Mouse (Mus musculus) MEL (cell line): ENCODE data around the gene Tmem104.

Source experiments
- CTCF ChIP-seq, 3 experiments: IDR thresholded peaks in 2 of 3; conservative IDR thresholded peaks in 1 of 3; 2 replicates each; pipeline ENCODE4 v1.5.1; 2011 to 2012; ENCODE audit warnings: low read length in 3 of 3, low read depth in 2 of 3, mild to moderate bottlenecking in 2 of 3, improper control_type of control experiment in 1 of 3, inconsistent platforms in 1 of 3, mixed read lengths in 1 of 3, moderate library complexity in 1 of 3; ENCODE audit not compliant: control insufficient read depth in 1 of 3, insufficient read depth in 1 of 3, poor library complexity in 1 of 3, severe bottlenecking in 1 of 3
- MAFK ChIP-seq: IDR thresholded peaks from 2 replicates; pipeline ENCODE4 v1.6.1; 2011; ENCODE audit warnings: low read depth, mild to moderate bottlenecking, low read length, improper control_type of control experiment, borderline replicate concordance
- POLR2A ChIP-seq, 2 experiments: IDR thresholded peaks; 2 replicates each; pipeline ENCODE4 v1.6.1; 2011 to 2012; ENCODE audit warnings: low read length in 2 of 2, mild to moderate bottlenecking in 2 of 2, control low read depth in 1 of 2, improper control_type of control experiment in 1 of 2, low read depth in 1 of 2, moderate library complexity in 1 of 2; ENCODE audit not compliant: control insufficient read depth in 1 of 2, insufficient read depth in 1 of 2, poor library complexity in 1 of 2
- SMC3 ChIP-seq: IDR thresholded peaks from 2 replicates; pipeline ENCODE4 v1.6.1; 2011; ENCODE audit warnings: low read depth, low read length, improper control_type of control experiment
- TAL1 ChIP-seq: IDR thresholded peaks from 2 replicates; pipeline ENCODE4 v1.6.1; 2012; ENCODE audit warnings: mild to moderate bottlenecking, inconsistent platforms, low read length, moderate library complexity, mixed read lengths
- ZNF384 ChIP-seq: IDR thresholded peaks from 2 replicates; pipeline ENCODE4 v1.6.1; 2012; ENCODE audit warnings: low read depth, mild to moderate bottlenecking, inconsistent platforms, low read length, improper control_type of control experiment

DNA sequence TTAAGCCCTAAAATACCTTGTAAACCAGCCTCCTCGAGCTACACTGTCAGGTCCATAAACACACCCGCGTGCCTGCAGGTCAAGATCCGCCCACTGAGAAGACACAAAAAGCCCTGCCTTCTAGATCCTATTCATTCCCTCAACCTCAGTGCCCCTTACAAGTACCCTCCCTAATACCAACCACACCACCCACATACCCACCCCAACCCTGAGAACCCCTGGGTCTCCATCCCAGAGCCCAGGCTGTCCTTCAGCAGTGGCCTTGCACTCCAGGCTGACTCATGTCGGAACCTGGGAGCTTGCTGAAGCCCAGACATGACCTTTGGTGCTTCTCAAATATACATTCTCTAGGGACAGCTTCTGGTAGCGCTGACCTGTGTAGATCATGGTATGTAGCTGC, 87.5 kb downstream of the Tmem104 start:
- TF ChIP-seq MAFK (no peak), SMC3 (no peak), CTCF (IDR thresholded peaks at IDR 0.05 in 2 of 3, conservative IDR thresholded peaks at IDR 0.05 in 1 of 3; ENCODE audit: control insufficient read depth in 1 of 3, insufficient read depth in 1 of 3, low read depth in 2 of 3, low read length in 3 of 3, poor library complexity in 1 of 3, severe bottlenecking in 1 of 3) (no peak), POLR2A (IDR thresholded peaks at IDR 0.05; ENCODE audit: control insufficient read depth in 1 of 2, insufficient read depth in 1 of 2, low read depth in 1 of 2, low read length in 2 of 2, poor library complexity in 1 of 2) (no peak), ZNF384 (no peak), TAL1 (no peak)
